Mouse (Mus musculus) cerebellum, postnatal 4 days (tissue): ENCODE data around the gene Rab24.

Experiments
- DNase-seq, 2 experiments: peaks; one replicate each; pipeline ENCODE4 v3.0.0; 2022; ENCODE audit warnings: low spot score in 2 of 2, mixed read lengths in 1 of 2

The Rab24 gene

DNA sequence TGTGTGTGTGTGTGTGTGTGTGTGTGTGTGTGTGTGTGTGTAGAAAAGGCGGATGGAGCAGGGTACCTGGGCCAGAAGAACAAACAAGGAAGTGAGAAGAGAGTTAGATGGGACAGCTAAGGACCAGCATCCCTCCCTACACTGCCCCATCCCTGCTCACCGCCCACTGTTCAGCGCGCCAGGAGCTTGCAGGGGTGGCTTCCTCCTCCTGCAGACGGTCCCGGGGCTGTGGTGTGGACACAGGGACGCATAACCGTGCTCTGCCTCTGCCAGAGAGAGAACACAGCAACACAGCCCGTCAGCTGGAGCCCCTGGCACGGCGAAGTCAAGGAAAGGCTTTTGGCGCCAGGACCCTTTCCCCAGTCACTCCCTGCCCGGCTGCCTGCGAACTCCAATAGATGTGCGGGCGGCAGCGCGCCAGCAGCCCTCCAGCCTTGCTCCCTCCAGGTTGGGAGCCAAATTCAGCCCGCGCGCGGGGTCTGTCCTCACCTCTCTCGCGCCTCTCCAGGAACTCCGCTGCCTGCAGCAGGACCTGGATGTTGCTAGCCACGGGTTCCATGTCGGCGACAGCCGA is 7.5 kb upstream of the Rab24 start:
- DNase-seq, result peak; percentile 52 to 78

DNA sequence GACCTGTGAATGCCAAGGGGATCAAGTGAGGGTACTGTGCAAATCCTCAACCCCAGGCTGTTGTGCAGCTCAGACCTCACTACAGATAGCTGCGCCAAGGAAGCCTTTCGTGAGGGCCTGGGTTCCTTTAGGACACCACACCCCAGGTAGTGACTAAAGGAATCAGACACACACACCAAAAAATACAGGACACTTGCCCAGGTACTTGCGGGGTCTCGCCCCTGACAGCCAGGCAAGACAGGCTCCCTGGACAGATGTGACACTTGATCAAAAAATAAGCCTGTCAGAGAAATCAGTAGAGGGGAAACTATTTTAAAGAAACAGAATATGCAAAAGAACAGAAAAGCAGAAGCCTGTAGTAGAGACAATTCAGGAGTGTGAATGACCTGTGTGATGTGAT is 6.9 kb upstream of the Rab24 start:
- no peak for DNase-seq

- no peak for DNase-seq
These were observed 6.4 kb upstream of the Rab24 start for GRCm38 (mm10) chr13:55328171-55328570.

GRCm38 (mm10) chr13:55327633-55328032 is 5.9 kb upstream of the Rab24 start:
- peak; percentile 77 to 89 for DNase-seq

DNA sequence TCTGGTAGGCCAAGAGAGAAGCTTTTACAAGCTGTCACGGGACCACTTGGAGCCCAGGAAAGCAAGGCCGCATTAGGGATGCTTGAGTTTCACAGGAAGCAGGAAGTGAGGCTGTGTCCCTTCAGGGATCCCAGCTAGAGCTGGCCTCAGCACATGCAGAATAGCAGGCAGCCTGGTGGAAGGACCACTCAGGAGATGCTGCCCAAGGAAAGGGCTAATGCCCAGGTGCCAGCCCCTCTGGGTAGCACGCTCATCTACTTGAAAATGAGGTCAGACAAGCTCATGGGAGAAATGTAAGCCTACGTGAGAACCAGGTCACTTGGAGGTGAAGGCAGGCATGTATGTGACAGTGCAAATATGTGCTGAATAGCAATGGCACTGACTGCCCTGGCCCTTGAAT is 5.4 kb upstream of the Rab24 start:
- DNase-seq, result no peak

- DNase-seq, result no peak
These were observed 3.9 kb upstream of the Rab24 start for GRCm38 (mm10) chr13:55325596-55325995.

GRCm38 (mm10) chr13:55322130-55322825 is 532 bp upstream of the Rab24 start:
- DNase-seq, result peak in 1 of 2 experiments; percentile 30

- DNase-seq, result no peak
These were observed 1.7 kb downstream of the Rab24 start, which contains the start of gene Prelid1 for GRCm38 (mm10) chr13:55319931-55320533. Gene Prelid1 (plus strand): TSS chr13:55320500.

- no peak for DNase-seq
These were observed 3.4 kb downstream of the Rab24 start for GRCm38 (mm10) chr13:55318351-55318750.

DNA sequence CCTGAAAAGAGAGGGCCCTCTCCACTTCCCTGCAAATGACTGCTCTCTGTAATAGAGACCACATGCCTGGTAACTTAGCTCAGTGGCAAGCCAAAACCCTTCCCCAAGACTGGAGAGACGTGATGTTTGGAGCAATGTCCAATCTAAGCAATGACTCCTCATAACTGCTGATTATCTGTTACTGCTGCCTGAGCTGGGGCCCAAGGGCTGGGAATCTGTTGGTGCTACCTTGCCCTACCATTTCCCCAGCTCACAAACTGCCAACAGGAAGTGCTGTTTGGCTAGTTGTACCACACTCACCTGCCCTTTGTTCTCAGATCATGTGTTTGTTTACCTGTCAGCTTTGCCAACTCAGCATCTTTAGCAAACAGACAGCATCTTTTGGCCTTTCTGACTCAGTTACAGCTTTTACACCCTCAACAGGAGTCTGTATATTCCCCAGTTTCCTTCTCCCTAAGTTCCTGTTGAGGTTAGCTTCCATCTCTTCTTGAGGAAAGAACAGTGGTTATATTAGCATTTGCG is 6.8 kb downstream of the Rab24 start:
- no peak for DNase-seq

DNA sequence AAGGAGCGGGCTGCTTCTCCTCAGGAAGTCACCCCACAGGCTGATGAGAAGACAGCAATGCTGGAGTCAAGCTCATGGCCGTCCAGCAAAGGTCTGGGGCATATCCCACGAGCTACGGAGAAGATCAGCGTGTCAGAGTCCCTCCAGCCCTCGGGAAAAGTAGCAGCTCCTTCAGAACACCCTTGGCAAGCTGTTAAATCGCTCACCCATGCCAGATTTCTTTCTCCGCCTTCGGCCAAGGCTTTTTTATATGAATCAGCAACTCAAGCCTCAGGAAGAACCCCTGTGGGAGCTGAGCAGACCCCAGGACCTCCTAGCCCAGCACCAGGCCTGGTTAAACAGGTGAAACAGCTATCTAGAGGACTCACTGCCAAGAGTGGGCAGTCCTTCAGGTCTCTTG is 8.7 kb downstream of the Rab24 start:
- no peak for DNase-seq

- no peak for DNase-seq
These were observed 9.6 kb downstream of the Rab24 start for GRCm38 (mm10) chr13:55312028-55312630.

DNA sequence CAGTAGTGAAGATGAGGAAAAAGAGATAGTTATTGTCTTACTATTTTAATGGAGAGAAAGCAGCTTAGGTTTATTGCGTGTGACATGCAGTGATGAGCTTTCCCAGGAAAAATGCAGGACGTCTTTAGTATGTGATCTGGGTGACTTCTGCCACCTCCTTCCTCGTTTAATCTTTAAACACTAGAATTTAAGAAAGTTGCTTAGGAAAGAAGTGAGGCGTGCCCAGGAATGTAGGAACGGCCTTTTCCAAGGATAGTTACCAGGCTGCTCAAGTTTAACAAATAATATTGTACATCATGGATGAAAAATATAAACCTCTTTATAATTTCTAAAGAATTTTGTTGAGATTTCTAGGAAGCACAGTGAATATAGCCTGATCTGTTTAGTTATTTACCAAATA is 20.8 kb downstream of the Rab24 start:
- no peak for DNase-seq

DNA sequence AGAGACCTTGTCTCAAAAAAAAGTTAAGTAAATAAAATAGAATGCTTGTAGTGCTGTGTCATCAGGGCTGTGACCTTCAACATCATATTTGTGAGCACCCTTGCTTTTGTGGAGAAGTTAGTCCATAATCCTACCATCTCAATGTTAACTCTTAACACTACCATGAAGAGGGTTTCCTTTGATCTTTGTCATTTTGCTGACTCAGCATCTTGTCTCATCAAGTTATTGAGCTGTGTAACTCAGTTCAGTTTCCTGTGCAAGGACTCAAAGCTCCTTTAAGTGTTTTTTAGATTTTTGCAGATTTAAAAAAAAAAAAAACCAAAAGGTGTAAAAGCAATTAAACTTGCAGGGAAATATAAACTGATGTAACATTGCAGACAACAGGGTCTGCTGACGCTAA is 25.0 kb downstream of the Rab24 start:
- no peak for DNase-seq

DNA sequence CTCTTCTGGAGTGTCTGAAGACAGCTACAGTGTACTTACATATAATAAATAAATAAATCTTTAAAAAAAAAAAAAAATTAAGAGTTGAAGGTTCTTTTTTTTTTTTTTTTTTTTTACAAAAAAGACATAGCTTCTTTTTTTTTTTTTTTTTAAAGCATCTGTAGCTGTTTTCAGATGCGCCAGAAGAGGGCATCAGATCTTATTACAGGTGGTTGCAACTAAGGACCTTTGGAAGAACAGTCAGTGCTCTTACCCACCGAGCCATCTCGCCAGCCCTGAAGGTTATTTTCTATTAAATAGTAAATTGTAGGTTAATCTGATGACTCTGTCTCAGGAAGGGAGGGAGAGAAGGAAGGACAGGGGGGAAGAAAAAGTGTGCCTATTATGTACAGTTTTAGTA is 32.9 kb downstream of the Rab24 start:
- DNase-seq, result no peak

DNA sequence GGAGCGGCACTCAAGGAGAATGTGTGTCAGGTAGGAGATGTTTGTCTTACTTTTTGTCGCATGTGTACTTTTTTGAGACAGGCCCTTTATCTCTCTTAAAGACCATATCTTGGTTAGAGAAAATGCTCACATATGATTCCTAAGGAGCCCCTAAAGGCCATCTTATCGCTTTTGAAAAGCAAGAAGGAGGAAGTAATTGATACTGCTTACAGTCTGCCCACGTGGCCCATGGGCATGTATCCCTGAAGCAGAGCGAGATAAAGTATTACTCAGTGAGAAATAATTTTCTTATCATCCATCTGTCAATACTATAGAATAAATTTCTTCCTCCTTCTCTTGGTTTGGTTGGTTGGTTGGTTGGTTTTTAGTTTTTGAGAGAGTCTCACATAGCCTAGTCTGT is 44.1 kb downstream of the Rab24 start:
- no peak for DNase-seq

- no peak for DNase-seq
These were observed 44.5 kb downstream of the Rab24 start for GRCm38 (mm10) chr13:55277203-55277602.
